Mouse (Mus musculus): ENCODE results near the gene Camk2b. TPM values are rescaled to one million over a fixed set of nuclear protein-coding genes. Genes with fewer than 3 reads are reported as not detected.
"Not testable (repeated sequence)": the region's sequence is repeated elsewhere in the genome, so short reads cannot be mapped to it uniquely, and the experiment has no call there.

Gene Camk2b
- polyA plus RNA-seq, 1 experiment from 2014 or later = 138 TPM

GRCm38 (mm10) chr11:6011879-6012278 lies 54.3 kb downstream of the Camk2b start:
- Histone ChIP-seq H3K9ac (ENCODE audit: low read depth, low read length) (no peak overlapping the region), H3K27ac (ENCODE audit: low read depth, low read length) (no peak overlapping the region), H3K4me1 (ENCODE audit: control insufficient read depth, insufficient read depth, low read depth, low read length) (peaks cover 4% of the 10 kb centered on the region), H3K4me2 (ENCODE audit: low read length) (no peak overlapping the region), H3K9me3 (ENCODE audit: control insufficient read depth, low read length) (no peaks in the 10 kb centered on the region), H3K4me3 (ENCODE audit: low read length) (no peak overlapping the region), H3K36me3 (ENCODE audit: control insufficient read depth, insufficient read depth, low read length) (peaks cover 3% of the 10 kb centered on the region; the same call in 1 of the 2 replicates), H3K27me3 (replicated peaks; ENCODE audit: control insufficient read depth, insufficient read depth, low read length) (no peaks in the 10 kb centered on the region)
- WGBS = 97% methylated on average over 3 of the region's 3 CpGs
- no peak for ATAC-seq

GRCm38 (mm10) chr11:6010751-6011482 lies 55.2 kb downstream of the Camk2b start:
- not testable (repeated sequence) for H3K27me3 ChIP-seq (replicated peaks; ENCODE audit: control insufficient read depth, insufficient read depth, low read length); ATAC-seq; H3K36me3 ChIP-seq (ENCODE audit: control insufficient read depth, insufficient read depth, low read length); H3K4me3 ChIP-seq (ENCODE audit: low read length); H3K9ac ChIP-seq (ENCODE audit: low read depth, low read length); H3K27ac ChIP-seq (ENCODE audit: low read depth, low read length); H3K4me1 ChIP-seq (ENCODE audit: control insufficient read depth, insufficient read depth, low read depth, low read length); H3K4me2 ChIP-seq (ENCODE audit: low read length); H3K9me3 ChIP-seq (ENCODE audit: control insufficient read depth, low read length)
- 87% methylated on average over 3 of the region's 18 CpGs for WGBS

GRCm38 (mm10) chr11:6007779-6008128 lies 58.4 kb downstream of the Camk2b start:
- not testable (repeated sequence) for H3K9ac ChIP-seq (ENCODE audit: low read depth, low read length); H3K27me3 ChIP-seq (replicated peaks; ENCODE audit: control insufficient read depth, insufficient read depth, low read length); H3K27ac ChIP-seq (ENCODE audit: low read depth, low read length); ATAC-seq; H3K36me3 ChIP-seq (ENCODE audit: control insufficient read depth, insufficient read depth, low read length); H3K4me1 ChIP-seq (ENCODE audit: control insufficient read depth, insufficient read depth, low read depth, low read length); H3K9me3 ChIP-seq (ENCODE audit: control insufficient read depth, low read length)
- Histone ChIP-seq H3K4me3 (ENCODE audit: low read length) (peak overlapping the region; percentile 14), H3K4me2 (ENCODE audit: low read length) (peak overlapping the region; percentile 38)
- 28% methylated on average over 8 of the region's 13 CpGs for WGBS

GRCm38 (mm10) chr11:6007010-6007778 lies 59.0 kb downstream of the Camk2b start:
- Histone ChIP-seq H3K4me2 (ENCODE audit: low read length) (peak overlapping the region; percentile 52), H3K9ac (ENCODE audit: low read depth, low read length) (peak overlapping the region; percentile 31; the same call in 1 of the 2 replicates), H3K4me3 (ENCODE audit: low read length) (peak overlapping the region; percentile 36)
- not testable (repeated sequence) for H3K27me3 ChIP-seq (replicated peaks; ENCODE audit: control insufficient read depth, insufficient read depth, low read length); H3K27ac ChIP-seq (ENCODE audit: low read depth, low read length); H3K9me3 ChIP-seq (ENCODE audit: control insufficient read depth, low read length); H3K36me3 ChIP-seq (ENCODE audit: control insufficient read depth, insufficient read depth, low read length); H3K4me1 ChIP-seq (ENCODE audit: control insufficient read depth, insufficient read depth, low read depth, low read length)
- peak; percentile 60; the same call in 1 of the 2 replicates for ATAC-seq
- 7% methylated on average over 19 of the region's 49 CpGs for WGBS

- H3K27ac ChIP-seq (ENCODE audit: low read depth, low read length); H3K36me3 ChIP-seq (ENCODE audit: control insufficient read depth, insufficient read depth, low read length); H3K9me3 ChIP-seq (ENCODE audit: control insufficient read depth, low read length); H3K27me3 ChIP-seq (replicated peaks; ENCODE audit: control insufficient read depth, insufficient read depth, low read length); H3K4me1 ChIP-seq (ENCODE audit: control insufficient read depth, insufficient read depth, low read depth, low read length); H3K9ac ChIP-seq (ENCODE audit: low read depth, low read length); ATAC-seq: not testable (repeated sequence)
- Histone ChIP-seq H3K4me3 (ENCODE audit: low read length) (peak overlapping the region; percentile 36), H3K4me2 (ENCODE audit: low read length) (peak overlapping the region; percentile 52)
- WGBS = 5% methylated on average over 28 of the region's 44 CpGs
These were observed 59.7 kb downstream of the Camk2b start for GRCm38 (mm10) chr11:6006351-6007009.

- H3K9ac ChIP-seq (ENCODE audit: low read depth, low read length); ATAC-seq; H3K27me3 ChIP-seq (replicated peaks; ENCODE audit: control insufficient read depth, insufficient read depth, low read length); H3K9me3 ChIP-seq (ENCODE audit: control insufficient read depth, low read length); H3K4me3 ChIP-seq (ENCODE audit: low read length); H3K36me3 ChIP-seq (ENCODE audit: control insufficient read depth, insufficient read depth, low read length); H3K27ac ChIP-seq (ENCODE audit: low read depth, low read length); H3K4me2 ChIP-seq (ENCODE audit: low read length); H3K4me1 ChIP-seq (ENCODE audit: control insufficient read depth, insufficient read depth, low read depth, low read length): not testable (repeated sequence)
- WGBS = 50% methylated on average over 1 of the region's 4 CpGs
These were observed 60.7 kb downstream of the Camk2b start for GRCm38 (mm10) chr11:6005374-6006043.

GRCm38 (mm10) chr11:6003046-6003639 lies 63.0 kb downstream of the Camk2b start:
- no peaks in the 10 kb centered on the region for H3K27me3 ChIP-seq (replicated peaks; ENCODE audit: control insufficient read depth, insufficient read depth, low read length)
- 50% methylated on average over 2 of the region's 2 CpGs for WGBS
- no peak overlapping the region for H3K27ac ChIP-seq (ENCODE audit: low read depth, low read length)
- no peaks in the 10 kb centered on the region for H3K36me3 ChIP-seq (ENCODE audit: control insufficient read depth, insufficient read depth, low read length)
- ATAC-seq = no peak
- peaks cover 14% of the 10 kb centered on the region for H3K4me1 ChIP-seq (ENCODE audit: control insufficient read depth, insufficient read depth, low read depth, low read length)
- no peak overlapping the region for H3K4me3 ChIP-seq (ENCODE audit: low read length)
- H3K9me3 ChIP-seq (ENCODE audit: control insufficient read depth, low read length) = no peaks in the 10 kb centered on the region
- H3K9ac ChIP-seq (ENCODE audit: low read depth, low read length) = no peak overlapping the region
- no peak overlapping the region for H3K4me2 ChIP-seq (ENCODE audit: low read length)

GRCm38 (mm10) chr11:6001981-6002649 lies 64.0 kb downstream of the Camk2b start:
- no peak overlapping the region for H3K4me3 ChIP-seq (ENCODE audit: low read length)
- H3K36me3 ChIP-seq (ENCODE audit: control insufficient read depth, insufficient read depth, low read length) = no peaks in the 10 kb centered on the region
- H3K27ac ChIP-seq (ENCODE audit: low read depth, low read length) = no peak overlapping the region
- no peak overlapping the region for H3K4me2 ChIP-seq (ENCODE audit: low read length)
- no peaks in the 10 kb centered on the region for H3K27me3 ChIP-seq (replicated peaks; ENCODE audit: control insufficient read depth, insufficient read depth, low read length)
- ATAC-seq = no peak
- H3K4me1 ChIP-seq (ENCODE audit: control insufficient read depth, insufficient read depth, low read depth, low read length) = peaks cover 14% of the 10 kb centered on the region
- H3K9me3 ChIP-seq (ENCODE audit: control insufficient read depth, low read length) = no peaks in the 10 kb centered on the region
- H3K9ac ChIP-seq (ENCODE audit: low read depth, low read length) = no peak overlapping the region
- 78% methylated on average over 9 of the region's 9 CpGs for WGBS
